Mouse (Mus musculus) forebrain, embryonic 15.5 days (tissue): ENCODE measurements at regions not wholly inside any gene's neighbourhood (a gene's known extent, or its start where the extent isn't known, plus 50 kb on each side); places are given as distances from the start of the nearest gene placed in this dataset.
"Not testable (repeated sequence)": the region's sequence is repeated elsewhere in the genome, so short reads cannot be mapped to it uniquely, and the experiment has no call there.

Experiments used
- ATAC-seq: fragments of 200-750 bp; cut with Nextera tagmentation; replicated peaks from 2 replicates; pipeline ENCODE4 v1.8.0; 2017; ENCODE audit warnings: mild to moderate bottlenecking, moderate TSS enrichment, moderate library complexity
- H3K27ac ChIP-seq: fragments of 300-500 bp; sonication (generic); replicated peaks from 2 replicates; pipeline ENCODE4 v1.5.1; 2015; ENCODE audit warnings: mild to moderate bottlenecking, inconsistent platforms
- H3K27me3 ChIP-seq: fragments of 300-500 bp; sonication (generic); 2 replicates; pipeline ENCODE4 v1.6.1; 2015; ENCODE audit warnings: inconsistent platforms
- H3K36me3 ChIP-seq: fragments of 300-500 bp; sonication (generic); 2 replicates; pipeline ENCODE4 v1.6.1; 2015; ENCODE audit warnings: mild to moderate bottlenecking, inconsistent platforms
- H3K4me1 ChIP-seq: fragments of 300-500 bp; sonication (generic); 2 replicates; pipeline ENCODE4 v1.6.1; 2015; ENCODE audit warnings: inconsistent platforms
- H3K4me2 ChIP-seq: fragments of 300-500 bp; sonication (generic); replicated peaks from 2 replicates; pipeline ENCODE4 v1.6.1; 2015; ENCODE audit warnings: mild to moderate bottlenecking, inconsistent platforms
- H3K4me3 ChIP-seq: fragments of 300-500 bp; sonication (generic); 2 replicates; pipeline ENCODE4 v1.5.1; 2015; ENCODE audit warnings: mild to moderate bottlenecking, inconsistent platforms
- H3K9ac ChIP-seq: fragments of 300-500 bp; sonication (generic); replicated peaks from 2 replicates; pipeline ENCODE4 v1.6.1; 2015; ENCODE audit warnings: mild to moderate bottlenecking, inconsistent platforms
- H3K9me3 ChIP-seq: fragments of 300-500 bp; sonication (generic); 2 replicates; pipeline ENCODE4 v1.6.1; 2016; ENCODE audit warnings: inconsistent platforms
- WGBS: fragments of 180-500 bp; shearing (Covaris S2); methylation state at CpG from one replicate; pipeline ENCODE4 v1.1.7; 2015; ENCODE audit warnings: mixed read lengths; 5-methylcytosine and 5-hydroxymethylcytosine counted together

DNA sequence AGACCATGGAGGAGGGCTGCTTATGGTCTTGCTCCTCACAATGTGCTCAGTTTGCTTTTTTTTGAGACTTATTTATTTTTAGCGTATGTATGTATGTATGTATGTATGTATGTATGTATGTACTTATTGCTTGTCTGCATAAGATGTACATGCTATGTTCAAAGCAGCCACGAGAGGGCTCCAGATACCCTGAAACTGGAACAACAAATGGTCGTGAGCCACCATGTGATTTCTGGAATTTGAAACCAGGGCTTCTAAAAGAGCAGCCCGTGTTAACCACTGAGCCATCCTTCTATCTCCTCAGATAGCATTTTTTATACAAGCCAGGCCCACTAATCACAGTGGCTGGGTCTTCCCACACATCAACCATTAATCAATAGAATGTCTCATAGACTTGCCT, 611.2 kb downstream of the 5730507C01Rik start:
- ATAC-seq: no peak
- peaks cover 25% of the 10 kb centered on the region for H3K9me3 ChIP-seq
- 76% methylated on average over 4 of the region's 4 CpGs for WGBS

DNA sequence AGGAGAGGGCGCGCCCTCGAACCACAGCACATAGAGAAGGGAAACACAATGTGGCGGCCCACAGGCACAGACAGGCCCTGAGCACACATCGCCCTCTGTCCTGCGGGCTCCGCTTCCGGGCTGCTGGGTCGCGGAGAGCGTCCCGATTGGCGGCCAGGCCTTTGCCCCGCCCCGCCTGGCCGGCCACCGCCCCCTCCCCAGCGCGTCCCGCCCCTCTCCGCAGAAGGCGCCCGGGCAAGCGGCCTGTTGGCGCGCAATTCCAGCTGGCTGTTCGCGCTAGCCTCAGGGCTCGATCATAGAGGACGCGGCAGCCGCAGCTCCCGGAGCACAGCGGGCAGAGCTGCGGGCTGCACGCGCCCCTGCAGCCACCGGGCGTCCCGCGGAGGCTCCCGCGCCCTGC, 661.3 kb downstream of the 5730507C01Rik start:
- no peak overlapping the region for H3K4me2 ChIP-seq
- H3K27me3 ChIP-seq: no peaks in the 10 kb centered on the region
- 28% methylated on average over 29 of the region's 43 CpGs for WGBS
- H3K9me3 ChIP-seq: peaks cover 13% of the 10 kb centered on the region; the same call in 1 of the 2 replicates
- no peaks in the 10 kb centered on the region for H3K4me1 ChIP-seq
- no peaks in the 10 kb centered on the region for H3K36me3 ChIP-seq
- ATAC-seq: no peak
- no peak overlapping the region for H3K4me3 ChIP-seq
- no peak overlapping the region for H3K27ac ChIP-seq
- H3K9ac ChIP-seq: no peak overlapping the region

More for the DNA sequence above, 611.2 kb downstream of the 5730507C01Rik start:
- Histone ChIP-seq H3K4me3 (no peak overlapping the region), H3K9ac (no peak overlapping the region), H3K4me1 (no peaks in the 10 kb centered on the region), H3K27ac (no peak overlapping the region), H3K36me3 (no peaks in the 10 kb centered on the region), H3K27me3 (no peaks in the 10 kb centered on the region), H3K4me2 (no peak overlapping the region)

DNA sequence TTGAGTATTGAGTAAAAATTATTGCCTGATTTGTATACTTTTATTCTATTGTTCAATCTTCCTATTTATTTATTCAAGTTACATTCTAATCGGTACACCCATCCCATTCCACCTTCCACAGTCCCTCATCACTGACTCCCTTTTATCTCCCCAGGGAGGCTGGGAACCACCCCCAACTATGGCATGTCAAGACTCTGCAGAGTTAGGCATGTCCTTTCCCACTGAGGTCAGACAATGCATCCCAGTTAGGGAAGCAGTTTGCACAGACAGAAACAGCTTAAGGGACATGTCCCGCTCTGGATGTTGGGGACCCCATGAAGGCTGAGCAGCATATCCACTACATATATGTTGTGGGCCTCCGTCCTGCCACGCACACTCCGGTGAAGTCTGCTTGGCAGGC, 678.1 kb downstream of the 5730507C01Rik start:
- WGBS: 97% methylated on average over 5 of the region's 5 CpGs
- H3K4me2 ChIP-seq: no peak overlapping the region

DNA sequence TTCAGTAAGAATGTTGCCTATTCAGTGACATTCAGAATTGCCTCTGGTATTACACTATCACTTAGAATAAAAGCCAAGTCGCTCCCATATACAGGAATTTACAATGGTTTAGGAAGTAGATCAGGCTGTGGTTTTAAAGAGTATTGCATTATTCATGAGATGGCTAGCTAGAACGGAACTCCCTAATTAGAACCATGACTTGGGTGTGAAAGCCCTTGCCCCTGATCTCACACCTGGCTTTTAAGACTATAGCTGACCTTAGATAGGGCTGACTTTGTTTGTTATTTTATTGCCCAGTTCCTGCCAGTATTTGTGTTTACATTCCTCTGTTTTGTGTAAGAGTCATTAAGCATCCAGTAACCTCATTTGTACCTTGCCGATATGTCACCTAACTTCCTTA, 678.7 kb downstream of the 5730507C01Rik start:
- H3K27ac ChIP-seq, H3K9ac ChIP-seq, H3K36me3 ChIP-seq, ATAC-seq, H3K4me1 ChIP-seq, H3K4me2 ChIP-seq, H3K27me3 ChIP-seq, H3K4me3 ChIP-seq: not testable (repeated sequence)
- 84% methylated on average over 3 of the region's 3 CpGs for WGBS
- peaks cover 11% of the 10 kb centered on the region for H3K9me3 ChIP-seq

More for the DNA sequence above, 678.1 kb downstream of the 5730507C01Rik start:
- H3K27ac ChIP-seq: no peak overlapping the region
- no peaks in the 10 kb centered on the region for H3K27me3 ChIP-seq
- H3K4me3 ChIP-seq: no peak overlapping the region
- no peak overlapping the region for H3K9ac ChIP-seq
- no peaks in the 10 kb centered on the region for H3K4me1 ChIP-seq
- H3K9me3 ChIP-seq: peaks cover 11% of the 10 kb centered on the region
- no peaks in the 10 kb centered on the region for H3K36me3 ChIP-seq
- ATAC-seq: no peak

DNA sequence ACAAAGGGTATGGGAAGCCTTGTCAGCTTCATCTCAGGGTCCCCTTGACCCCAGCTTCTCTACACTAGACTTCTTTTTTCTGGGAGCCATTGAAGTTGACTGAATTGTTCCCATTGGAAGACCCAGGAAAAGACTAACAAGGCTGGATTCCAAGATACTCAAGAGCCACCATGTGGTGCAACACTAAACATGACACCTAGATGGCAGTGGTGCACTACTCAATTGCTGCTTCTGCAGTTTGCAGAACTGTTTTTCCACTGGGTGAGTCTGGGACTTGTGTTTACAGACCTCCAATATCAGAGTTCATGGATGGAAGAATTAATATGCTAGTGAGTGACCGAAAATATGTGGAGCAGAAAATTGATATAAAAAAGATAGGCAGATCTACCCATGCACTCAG, 709.7 kb downstream of the 5730507C01Rik start:
- H3K27me3 ChIP-seq, H3K36me3 ChIP-seq, ATAC-seq, H3K27ac ChIP-seq, H3K4me1 ChIP-seq, H3K4me3 ChIP-seq, H3K9me3 ChIP-seq, H3K9ac ChIP-seq, H3K4me2 ChIP-seq: not testable (repeated sequence)
- 79% methylated on average over 1 of the region's 1 CpGs for WGBS

DNA sequence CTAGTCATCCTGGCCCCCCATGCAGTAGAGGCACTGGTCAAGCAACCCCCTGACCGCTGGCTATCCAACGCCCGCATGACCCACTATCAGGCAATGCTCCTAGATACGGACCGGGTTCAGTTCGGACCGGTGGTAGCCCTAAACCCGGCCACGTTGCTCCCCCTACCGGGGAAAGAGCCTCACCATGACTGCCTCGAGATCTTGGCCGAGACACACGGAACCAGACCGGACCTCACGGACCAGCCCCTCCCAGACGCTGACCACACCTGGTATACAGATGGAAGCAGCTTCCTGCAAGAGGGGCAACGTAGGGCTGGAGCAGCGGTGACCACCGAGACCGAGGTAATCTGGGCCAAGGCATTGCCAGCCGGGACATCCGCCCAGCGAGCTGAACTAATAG, 707.6 kb upstream of the Gm21863 start:
- not testable (repeated sequence) for H3K27me3 ChIP-seq, H3K9ac ChIP-seq, H3K36me3 ChIP-seq, H3K4me2 ChIP-seq, H3K4me1 ChIP-seq, H3K27ac ChIP-seq, H3K9me3 ChIP-seq, ATAC-seq, H3K4me3 ChIP-seq
- WGBS: 91% methylated on average over 22 of the region's 23 CpGs

DNA sequence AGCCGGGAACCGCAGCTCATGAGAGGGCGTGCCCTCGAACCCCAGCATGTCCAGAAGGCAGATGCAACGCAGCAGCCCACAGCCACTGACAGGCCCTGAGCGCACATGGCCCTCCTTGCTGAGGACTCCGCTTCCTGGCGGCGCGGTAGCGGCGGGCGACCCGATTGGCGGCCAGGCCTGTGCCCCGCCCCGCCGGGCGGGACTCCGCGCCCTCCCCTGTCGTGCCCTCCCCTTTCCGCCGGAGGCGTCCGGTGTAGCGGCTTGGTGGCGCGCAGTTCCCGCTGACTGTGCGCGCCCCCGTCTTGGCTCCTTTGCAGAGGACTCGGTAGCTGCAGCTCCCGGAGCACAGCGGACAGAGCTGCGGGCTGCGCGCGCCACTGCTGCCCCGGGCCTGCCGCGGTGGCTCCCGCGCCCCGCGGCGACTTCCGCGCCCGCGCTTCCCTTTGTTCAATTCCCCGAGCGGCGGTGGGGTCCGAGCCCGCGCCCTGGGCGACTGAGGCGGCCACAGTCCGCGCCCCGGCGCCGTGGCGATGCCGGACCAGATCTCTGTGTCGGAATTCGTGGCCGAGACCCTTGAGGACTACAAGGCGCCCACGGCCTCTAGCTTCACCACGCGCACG, 665.9 kb upstream of the Gm21863 start:
- not testable (repeated sequence) for H3K9ac ChIP-seq, H3K27ac ChIP-seq, H3K4me2 ChIP-seq, H3K9me3 ChIP-seq, ATAC-seq, H3K4me1 ChIP-seq, H3K36me3 ChIP-seq, H3K27me3 ChIP-seq
- 11% methylated on average over 74 of the region's 75 CpGs for WGBS
- H3K4me3 ChIP-seq: peak overlapping the region; percentile 35

DNA sequence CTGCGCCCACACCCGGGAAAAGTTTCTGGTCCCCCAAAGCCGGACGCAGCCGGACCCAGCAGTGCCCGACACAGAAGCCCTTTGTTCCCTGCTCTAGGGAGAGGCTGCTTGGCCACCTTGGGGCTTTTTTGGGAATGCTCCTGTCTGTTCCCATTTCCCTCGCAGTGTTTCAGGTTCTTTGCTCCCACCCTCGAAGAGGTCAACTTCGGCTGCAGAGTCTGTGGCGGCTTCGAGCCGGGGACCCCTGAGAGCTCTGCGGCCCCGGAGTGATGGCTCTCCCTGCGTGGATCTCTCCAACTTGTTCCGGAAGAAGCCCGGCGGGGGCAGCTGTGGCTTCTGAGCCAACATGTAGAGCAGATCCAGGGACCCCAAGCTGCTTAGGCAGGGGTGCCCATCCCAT, 665.3 kb upstream of the Gm21863 start:
- not testable (repeated sequence) for H3K27me3 ChIP-seq

DNA sequence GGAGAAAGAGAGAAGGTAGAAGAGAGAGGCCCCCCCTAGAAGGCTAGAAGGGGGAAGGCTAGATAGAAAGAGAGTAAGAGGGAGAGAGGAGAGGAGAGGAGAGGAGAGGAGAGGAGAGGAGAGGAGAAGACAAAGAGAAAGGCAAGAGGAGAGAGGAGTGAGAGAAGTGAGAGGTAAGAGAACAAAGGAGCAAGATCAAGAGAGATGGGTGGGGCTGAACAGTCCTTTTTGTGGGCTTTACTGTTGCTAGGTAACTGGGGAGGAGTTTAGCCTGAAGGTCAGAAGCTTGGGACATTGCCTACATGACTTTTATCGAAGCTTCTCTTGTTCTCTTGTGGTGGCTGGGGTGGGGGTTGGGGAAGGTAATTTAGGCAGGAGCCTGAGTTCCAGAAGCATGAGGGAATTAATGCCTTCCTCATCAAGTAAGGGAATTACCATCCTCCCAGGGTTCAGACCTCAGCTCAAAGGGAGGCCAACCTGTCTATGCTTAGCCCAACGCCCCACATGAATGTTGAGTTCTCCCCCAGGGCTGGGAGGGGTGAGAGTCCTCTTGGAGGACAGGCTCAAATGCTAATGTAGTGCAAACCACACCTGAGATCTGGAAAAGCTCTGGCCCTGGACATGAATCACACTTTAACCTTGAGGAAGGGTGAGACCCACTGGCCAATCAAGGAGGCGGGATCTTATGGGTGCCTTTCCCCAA, 662.1 kb upstream of the Gm21863 start:
- 86% methylated on average over 3 of the region's 3 CpGs for WGBS
- H3K27ac ChIP-seq, H3K9ac ChIP-seq, H3K4me2 ChIP-seq, H3K4me1 ChIP-seq, H3K36me3 ChIP-seq, H3K9me3 ChIP-seq, H3K27me3 ChIP-seq, ATAC-seq, H3K4me3 ChIP-seq: not testable (repeated sequence)

More for the DNA sequence above, 665.3 kb upstream of the Gm21863 start:
- H3K9me3 ChIP-seq, H3K4me1 ChIP-seq, ATAC-seq, H3K4me2 ChIP-seq, H3K9ac ChIP-seq, H3K27ac ChIP-seq, H3K36me3 ChIP-seq: not testable (repeated sequence)
- H3K4me3 ChIP-seq: peak overlapping the region; percentile 35
- WGBS: 58% methylated on average over 18 of the region's 18 CpGs
